Mouse (Mus musculus) 3T3-L1 (cell line): ENCODE data around the gene Itih1.

Experiments used
- DNase-seq: peaks from one replicate; pipeline ENCODE4 v3.0.0-alpha.2; 2015; ENCODE audit warnings: low read depth, low spot score

The Itih1 gene

GRCm38 (mm10) chr14:30943038-30943437 lies at the start of gene Itih1:
Gene Itih1 (minus strand): TSS chr14:30943289.
- no peak for DNase-seq

DNA sequence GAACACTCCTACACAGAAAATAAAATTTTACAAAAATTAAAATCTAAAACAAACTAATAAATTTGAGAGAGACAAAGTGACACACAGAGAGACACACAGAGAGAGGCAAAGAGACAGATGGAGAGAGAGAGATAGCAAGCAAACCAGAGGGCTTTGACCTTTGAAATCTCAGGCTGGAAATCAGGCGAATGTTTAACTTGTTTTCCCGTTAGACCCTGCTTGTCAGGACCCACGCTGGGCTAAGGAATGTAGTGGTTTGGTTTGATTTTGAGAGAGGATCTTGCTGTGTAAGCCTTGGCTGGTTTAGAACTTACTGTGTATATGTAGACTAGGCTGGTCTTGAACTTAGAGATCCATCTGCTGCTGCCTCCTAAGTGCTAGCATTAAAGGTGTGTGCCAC lies 33.1 kb upstream of the Itih1 start:
- no peak for DNase-seq

DNA sequence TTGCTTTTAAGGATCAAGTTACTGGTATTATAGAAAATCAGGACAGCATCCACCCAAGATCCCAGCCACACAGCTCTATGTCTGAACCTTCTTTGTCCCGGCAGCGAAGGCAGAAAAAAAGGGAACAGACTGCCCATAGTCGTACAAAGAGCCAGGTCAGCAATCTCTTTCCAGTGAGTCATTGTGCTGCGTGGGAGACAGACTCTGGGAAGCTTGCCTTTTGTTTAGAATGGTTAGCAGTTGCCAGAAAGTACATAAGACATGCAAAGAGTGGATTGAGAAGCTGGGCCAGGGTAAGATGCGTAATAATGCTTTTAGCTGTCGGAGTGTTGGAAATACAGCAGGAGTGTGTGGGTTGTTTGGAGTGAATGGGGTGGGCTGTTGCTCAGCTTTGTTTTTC lies 31.1 kb upstream of the Itih1 start:
- peak; percentile 94 for DNase-seq

DNA sequence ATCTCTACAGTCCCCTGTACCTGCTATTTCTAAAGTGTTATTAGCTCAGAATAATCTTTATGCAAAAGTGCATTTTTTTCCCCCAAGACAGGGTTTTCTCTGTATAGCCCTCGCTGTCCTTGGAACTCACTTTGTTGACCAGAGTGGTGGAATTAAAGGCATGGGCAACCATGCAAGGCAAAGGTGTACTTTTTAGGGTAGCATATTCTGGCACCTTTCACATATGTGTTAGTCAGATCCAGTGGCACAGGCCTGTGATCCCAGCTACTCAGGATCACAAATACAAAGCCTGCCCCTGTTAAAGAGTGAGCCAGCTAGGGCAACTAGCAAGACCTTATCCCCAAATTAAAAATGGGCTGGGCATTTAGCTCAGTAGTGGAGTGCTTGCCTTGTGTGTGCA lies 17.3 kb upstream of the Itih1 start:
- no peak for DNase-seq

GRCm38 (mm10) chr14:30959031-30959430 lies 15.9 kb upstream of the Itih1 start:
- no peak for DNase-seq

- DNase-seq: no peak
Measured at GRCm38 (mm10) chr14:30958517-30958916, 15.4 kb upstream of the Itih1 start.

GRCm38 (mm10) chr14:30951154-30951825 lies 8.2 kb upstream of the Itih1 start, which contains the start of gene Nek4:
Gene Nek4 (plus strand): TSS chr14:30951377.
- peak; percentile 90 for DNase-seq

DNA sequence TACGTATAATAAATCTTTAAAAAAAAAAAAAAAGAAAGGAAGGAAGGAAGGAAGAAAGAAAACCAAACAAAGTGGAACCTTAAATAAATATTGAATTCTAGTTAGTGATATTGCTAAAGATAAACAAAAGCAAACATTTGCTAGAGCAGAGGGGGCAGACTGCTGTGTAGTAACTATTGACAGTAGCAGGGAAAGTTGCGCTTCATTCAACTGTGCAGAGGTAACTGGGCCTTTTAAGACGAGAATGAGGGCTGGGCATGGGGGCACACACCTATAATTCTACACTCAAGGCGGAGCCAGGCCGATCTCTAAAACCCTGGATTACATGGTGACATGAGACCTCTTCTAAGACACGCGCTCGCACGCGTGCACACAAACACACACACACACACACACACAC lies 6.9 kb upstream of the Itih1 start:
- no peak for DNase-seq

DNA sequence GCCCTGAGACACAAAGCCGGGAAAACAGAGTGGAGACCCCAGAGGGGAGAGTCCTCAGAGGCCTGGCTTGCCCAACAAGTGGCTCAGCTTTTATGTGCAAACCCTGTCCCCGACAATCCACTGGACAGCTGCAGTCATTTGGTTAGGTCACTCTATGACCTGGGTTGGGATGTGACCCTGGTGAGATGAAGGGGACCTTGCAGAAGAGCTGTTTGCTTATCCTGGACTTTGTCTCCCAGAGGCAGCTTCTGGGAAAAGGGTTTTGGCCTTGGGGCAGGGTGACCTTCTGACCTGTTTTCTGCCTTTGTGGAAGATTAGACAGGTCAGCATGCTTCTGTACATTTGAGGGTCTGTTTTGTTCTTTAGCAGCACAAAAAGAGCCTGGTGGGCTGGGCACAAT lies 1.7 kb upstream of the Itih1 start:
- no peak for DNase-seq

DNA sequence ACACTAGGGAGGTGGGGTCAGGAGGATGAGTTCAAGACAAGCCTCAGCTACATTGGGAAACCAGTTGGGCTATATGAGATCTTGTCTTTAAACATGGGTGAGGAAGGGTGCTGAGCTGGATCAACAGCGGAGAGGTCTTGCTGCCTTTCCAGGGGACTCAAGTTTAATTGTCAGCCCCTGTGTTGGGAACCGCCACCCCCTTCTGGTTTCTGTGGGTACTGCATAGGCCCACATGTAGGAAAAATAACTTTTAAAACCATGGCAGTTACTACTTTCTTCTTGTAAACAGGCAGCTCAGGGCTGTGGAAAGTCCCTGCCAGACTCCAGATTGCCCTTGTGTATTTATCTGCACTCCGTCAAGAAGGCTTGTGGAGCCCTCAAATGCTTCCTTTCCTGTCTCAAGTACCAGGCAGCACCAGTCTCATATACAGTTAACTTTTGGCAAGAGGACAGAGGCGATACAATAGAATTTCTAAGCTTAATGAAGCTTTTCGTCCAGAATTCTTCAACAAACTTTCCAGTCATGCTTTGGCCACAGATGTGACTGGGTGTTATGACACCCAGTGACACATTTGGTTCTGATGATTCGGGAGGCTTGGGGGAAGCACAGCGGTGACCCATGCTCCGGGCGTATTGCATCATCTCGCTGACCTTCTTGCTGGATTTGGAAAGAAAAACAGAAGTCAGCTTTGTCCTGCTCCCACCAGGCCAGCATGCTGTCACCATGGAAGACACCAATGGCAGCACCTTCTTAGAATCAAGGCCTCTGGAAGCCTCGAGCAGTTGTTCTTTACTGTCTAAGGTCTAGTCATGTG lies 978 bp upstream of the Itih1 start:
- DNase-seq: peak; percentile 65

DNA sequence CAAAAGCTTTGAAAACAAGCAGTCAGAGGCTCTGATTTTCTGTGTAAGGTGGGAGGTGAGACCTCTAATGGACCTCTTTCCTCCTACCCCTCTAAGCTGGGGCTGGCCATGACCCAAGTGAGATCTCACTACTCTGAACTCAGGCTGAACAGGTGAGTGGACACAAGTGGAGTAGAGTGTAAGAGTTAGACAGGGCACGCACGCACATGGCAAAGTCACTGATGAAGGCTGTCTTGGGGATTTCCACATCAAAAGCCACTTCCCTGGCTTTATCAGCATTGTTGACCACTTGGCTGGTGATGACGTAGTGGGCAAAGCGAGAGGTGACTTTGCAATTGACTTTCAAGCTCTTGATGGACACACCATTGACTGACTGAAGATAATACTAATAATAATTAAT lies 835 bp downstream of the Itih1 start:
- DNase-seq: no peak

GRCm38 (mm10) chr14:30933351-30933750 lies 9.7 kb downstream of the Itih1 start:
- DNase-seq: no peak

GRCm38 (mm10) chr14:30930386-30930785 lies 12.7 kb downstream of the Itih1 start:
- DNase-seq: no peak

- DNase-seq: no peak
Measured at GRCm38 (mm10) chr14:30925492-30925891, 17.6 kb downstream of the Itih1 start.

DNA sequence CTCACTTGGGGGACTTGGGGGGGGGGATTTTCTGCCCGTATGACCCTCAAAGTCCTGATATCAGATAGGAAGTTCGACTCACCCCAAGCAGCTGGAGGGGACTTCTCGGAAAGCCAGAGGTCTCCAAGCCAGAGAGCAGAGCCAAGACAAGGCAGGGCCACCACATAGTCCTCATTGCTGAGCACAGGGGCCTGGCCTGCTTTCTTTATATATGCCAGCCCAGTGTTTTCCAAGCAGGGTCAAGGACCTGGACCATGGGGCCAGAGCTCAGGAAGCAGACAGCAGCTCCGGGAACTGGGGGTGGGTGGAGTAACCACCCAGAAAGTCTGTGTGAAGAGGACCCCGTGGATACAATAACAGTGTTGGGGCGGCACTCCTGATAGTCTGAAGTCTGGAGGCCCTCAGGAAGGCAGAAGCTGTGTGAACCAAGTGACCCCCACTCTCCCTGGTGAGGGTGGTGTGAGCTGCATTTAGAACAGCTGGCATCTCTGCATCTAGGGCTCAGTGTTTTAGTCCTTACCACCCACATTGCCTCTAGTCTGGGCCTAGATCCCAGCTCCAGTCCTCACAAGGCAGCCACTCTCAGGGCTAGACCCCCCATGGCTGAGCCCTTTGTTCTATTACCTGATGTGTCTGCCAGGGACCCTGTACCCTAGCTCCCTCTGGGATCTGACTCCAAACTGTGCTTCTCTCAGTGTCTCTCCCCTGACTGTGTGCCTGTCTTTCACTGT lies 19.5 kb downstream of the Itih1 start, which contains the start of gene Itih3:
Gene Itih3 (minus strand): TSS at position 386 of the 731 bp plus-strand sequence.
- DNase-seq: no peak

DNA sequence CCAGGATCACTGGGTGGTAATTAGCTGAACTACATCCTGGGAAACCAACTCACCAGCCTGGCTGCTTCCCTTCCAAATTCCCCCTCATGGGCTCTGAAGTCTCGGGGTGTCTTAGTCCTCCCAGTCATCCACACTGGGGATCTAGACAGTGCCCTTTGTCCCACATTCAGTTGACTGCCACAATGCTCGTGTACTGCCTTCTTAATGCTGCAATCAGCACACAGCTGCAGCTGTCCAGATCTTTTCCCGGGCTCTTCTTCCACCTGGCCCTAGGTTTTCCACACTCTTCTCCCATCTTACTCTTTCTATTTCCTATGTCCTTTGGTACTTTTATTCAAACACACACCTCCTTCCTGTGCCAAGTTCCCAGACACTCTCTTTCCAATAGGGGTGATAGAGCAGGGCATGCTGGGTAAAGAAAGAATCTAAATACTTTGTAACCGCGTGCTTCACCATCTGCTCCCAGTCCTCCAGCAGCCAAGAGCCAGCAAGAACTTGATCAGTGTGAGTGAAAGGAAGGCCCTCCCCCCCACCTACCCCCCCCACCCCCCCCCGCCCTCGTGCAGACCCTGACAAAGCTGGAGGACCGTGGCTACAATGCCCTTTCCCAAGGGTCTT lies 20.9 kb downstream of the Itih1 start:
- no peak for DNase-seq

GRCm38 (mm10) chr14:30916516-30916915 lies 26.6 kb downstream of the Itih1 start:
- peak; percentile 75 for DNase-seq

DNA sequence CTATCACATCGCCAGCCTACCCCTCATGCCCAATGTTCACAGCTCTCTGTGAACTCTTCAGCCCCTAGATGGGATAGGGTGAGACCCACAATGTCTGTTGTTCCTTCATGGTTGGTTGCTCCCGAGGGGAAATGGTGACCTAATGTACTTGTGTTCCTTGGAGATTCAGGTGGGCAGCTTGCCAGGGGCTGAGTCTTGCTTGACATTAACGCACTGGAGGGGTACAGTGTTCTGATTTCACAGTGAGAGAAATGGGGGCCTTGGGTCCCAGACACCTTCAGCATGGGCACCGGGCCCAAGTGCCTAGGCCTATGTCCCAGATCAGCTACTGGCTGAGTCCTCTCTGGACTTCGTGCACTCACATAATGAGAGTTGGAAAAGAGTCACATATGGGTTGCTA lies 29.7 kb downstream of the Itih1 start:
- no peak for DNase-seq

DNA sequence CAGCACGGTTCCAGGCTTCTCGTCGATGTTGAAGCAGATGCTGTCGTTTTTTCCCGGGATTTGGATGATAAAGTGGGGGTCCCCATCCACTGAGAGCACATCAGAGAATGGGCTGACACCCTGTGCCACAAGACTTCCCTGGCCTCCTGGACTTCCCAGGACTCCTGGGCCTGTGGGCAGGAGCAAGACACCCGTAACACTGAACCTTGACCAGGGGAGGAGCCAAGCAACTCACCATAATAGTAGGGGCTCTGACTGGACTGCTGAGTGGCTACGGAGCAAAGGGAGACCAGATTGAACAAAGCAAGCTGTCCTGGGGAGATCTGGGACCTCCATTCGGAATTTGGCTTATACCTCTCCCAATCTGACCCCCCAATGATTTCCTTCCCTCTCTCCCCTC lies 30.4 kb downstream of the Itih1 start:
- no peak for DNase-seq

DNA sequence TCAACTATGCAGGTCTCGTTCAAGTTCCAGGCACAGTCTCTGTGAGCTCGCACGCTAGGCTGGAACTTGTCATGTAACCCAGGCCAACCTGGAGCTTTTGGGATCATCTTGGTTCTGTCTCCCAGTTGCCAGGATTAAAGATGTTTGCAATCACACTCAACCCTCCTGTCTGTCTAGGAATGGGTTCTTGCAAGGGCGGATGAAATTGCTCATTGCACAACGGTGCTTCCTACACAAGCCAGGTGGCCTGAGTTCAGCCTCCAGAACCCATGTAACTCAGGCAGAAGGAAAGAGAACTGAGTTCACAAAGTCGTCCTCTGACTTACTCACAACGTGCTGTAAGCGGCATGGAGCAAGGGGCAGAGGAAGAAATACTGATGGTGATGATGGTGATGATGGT lies 31.9 kb downstream of the Itih1 start:
- DNase-seq: no peak

GRCm38 (mm10) chr14:30907814-30908265 lies 35.2 kb downstream of the Itih1 start:
- DNase-seq: peak; percentile 25

- no peak for DNase-seq
Measured at GRCm38 (mm10) chr14:30906001-30906400, 37.1 kb downstream of the Itih1 start.
